Mouse (Mus musculus): ENCODE measurements around the gene Sf3a3. TPM values are rescaled to one million over a fixed set of nuclear protein-coding genes. Genes with fewer than 3 reads are reported as not detected.

Sf3a3 gene
- polyA plus RNA-seq, 1 experiment = 40.4 TPM

- no peak for DNase-seq (ENCODE audit: low spot score)
These were observed 24.2 kb downstream of the Sf3a3 start for GRCm38 (mm10) chr4:124738783-124739182.

- DNase-seq (ENCODE audit: low spot score) = peak; percentile 72
These were observed 27.1 kb downstream of the Sf3a3 start, which contains the start of gene Inpp5b for GRCm38 (mm10) chr4:124741376-124742343. TSS of gene Inpp5b (plus strand) at chr4:124741850.

GRCm38 (mm10) chr4:124742839-124743238 is 28.3 kb downstream of the Sf3a3 start:
- DNase-seq (ENCODE audit: low spot score) = no peak

- no peak for DNase-seq (ENCODE audit: low spot score)
These were observed 32.0 kb downstream of the Sf3a3 start for GRCm38 (mm10) chr4:124746577-124746976.

GRCm38 (mm10) chr4:124747851-124748250 is 33.3 kb downstream of the Sf3a3 start:
- DNase-seq (ENCODE audit: low spot score) = no peak

- DNase-seq (ENCODE audit: low spot score) = peak; percentile 96
These were observed 37.0 kb downstream of the Sf3a3 start for GRCm38 (mm10) chr4:124751300-124752250.

GRCm38 (mm10) chr4:124752281-124753199 is 38.0 kb downstream of the Sf3a3 start:
- no peak for DNase-seq (ENCODE audit: low spot score)

- DNase-seq (ENCODE audit: low spot score) = no peak
These were observed 41.0 kb downstream of the Sf3a3 start for GRCm38 (mm10) chr4:124755526-124755925.

- no peak for DNase-seq (ENCODE audit: low spot score)
These were observed 44.8 kb downstream of the Sf3a3 start for GRCm38 (mm10) chr4:124759305-124759811.

- DNase-seq (ENCODE audit: low spot score) = no peak
These were observed 46.6 kb downstream of the Sf3a3 start for GRCm38 (mm10) chr4:124761201-124761600.

GRCm38 (mm10) chr4:124762858-124763452 is 48.4 kb downstream of the Sf3a3 start:
- DNase-seq (ENCODE audit: low spot score) = no peak

GRCm38 (mm10) chr4:124765802-124766565 is 51.4 kb downstream of the Sf3a3 start:
- DNase-seq (ENCODE audit: low spot score) = no peak

- DNase-seq (ENCODE audit: low spot score) = no peak
These were observed 52.0 kb downstream of the Sf3a3 start for GRCm38 (mm10) chr4:124766566-124766940.

- DNase-seq (ENCODE audit: low spot score) = no peak
These were observed 54.5 kb downstream of the Sf3a3 start for GRCm38 (mm10) chr4:124768963-124769591.

GRCm38 (mm10) chr4:124770624-124771023 is 56.0 kb downstream of the Sf3a3 start:
- no peak for DNase-seq (ENCODE audit: low spot score)

- no peak for DNase-seq (ENCODE audit: low spot score)
These were observed 57.5 kb downstream of the Sf3a3 start for GRCm38 (mm10) chr4:124772125-124772524.

GRCm38 (mm10) chr4:124773449-124773848 is 58.9 kb downstream of the Sf3a3 start:
- no peak for DNase-seq (ENCODE audit: low spot score)

GRCm38 (mm10) chr4:124773995-124774394 is 59.4 kb downstream of the Sf3a3 start:
- no peak for DNase-seq (ENCODE audit: low spot score)

- no peak for DNase-seq (ENCODE audit: low spot score)
These were observed 59.9 kb downstream of the Sf3a3 start for GRCm38 (mm10) chr4:124774429-124774828.

Data from urinary bladder, adult 2 months (tissue).